Mouse (Mus musculus) kidney, adult 11 months (tissue): Measurements from ENCODE around the gene Ccdc159.

Experiments used
- DNase-seq: peaks from one replicate; pipeline ENCODE4 v3.0.0; 2022

Ccdc159 gene

GRCm38 (mm10) chr9:21935466-21936131, 8.3 kb downstream of the Ccdc159 start:
- no peak for DNase-seq

- peak; percentile 97 for DNase-seq
Measured at GRCm38 (mm10) chr9:21936692-21937570, 9.7 kb downstream of the Ccdc159 start, which contains the start of gene Plppr2. TSS of gene Plppr2 (plus strand) at chr9:21937033.

GRCm38 (mm10) chr9:21937711-21938175, 10.5 kb downstream of the Ccdc159 start:
- DNase-seq = no peak

GRCm38 (mm10) chr9:21938234-21938855, 11.1 kb downstream of the Ccdc159 start:
- DNase-seq = no peak

- no peak for DNase-seq
Measured at GRCm38 (mm10) chr9:21943046-21943445, 15.8 kb downstream of the Ccdc159 start.

- DNase-seq = no peak
Measured at GRCm38 (mm10) chr9:21943638-21944037, 16.4 kb downstream of the Ccdc159 start.

- DNase-seq = no peak
Measured at GRCm38 (mm10) chr9:21944267-21944666, 17.0 kb downstream of the Ccdc159 start.

GRCm38 (mm10) chr9:21947540-21948130, 20.4 kb downstream of the Ccdc159 start:
- no peak for DNase-seq

- no peak for DNase-seq
Measured at GRCm38 (mm10) chr9:21948146-21948545, 20.9 kb downstream of the Ccdc159 start.

GRCm38 (mm10) chr9:21948790-21949189, 21.5 kb downstream of the Ccdc159 start:
- DNase-seq = no peak

GRCm38 (mm10) chr9:21950322-21950721, 23.1 kb downstream of the Ccdc159 start:
- DNase-seq = no peak

- DNase-seq = no peak
Measured at GRCm38 (mm10) chr9:21951977-21952376, 24.7 kb downstream of the Ccdc159 start.

- no peak for DNase-seq
Measured at GRCm38 (mm10) chr9:21953600-21953999, 26.3 kb downstream of the Ccdc159 start.

- no peak for DNase-seq
Measured at GRCm38 (mm10) chr9:21954635-21955034, 27.4 kb downstream of the Ccdc159 start.

- DNase-seq = no peak
Measured at GRCm38 (mm10) chr9:21955225-21955569, 27.9 kb downstream of the Ccdc159 start.

GRCm38 (mm10) chr9:21955570-21956281, 28.5 kb downstream of the Ccdc159 start, which contains the start of gene Swsap1:
TSS of gene Swsap1 (plus strand) at chr9:21955755.
- peak; percentile 99 for DNase-seq

GRCm38 (mm10) chr9:21958372-21958771, 31.1 kb downstream of the Ccdc159 start:
- DNase-seq = no peak

- DNase-seq = no peak
Measured at GRCm38 (mm10) chr9:21959244-21959643, 32.0 kb downstream of the Ccdc159 start.

- DNase-seq = peak; percentile 63
Measured at GRCm38 (mm10) chr9:21960135-21960534, 32.9 kb downstream of the Ccdc159 start.

- DNase-seq = peak; percentile 46
Measured at GRCm38 (mm10) chr9:21960558-21961208, 33.4 kb downstream of the Ccdc159 start.

- DNase-seq = no peak
Measured at GRCm38 (mm10) chr9:21961366-21961980, 34.2 kb downstream of the Ccdc159 start.
